Mouse (Mus musculus) ES-E14 (cell line): ENCODE data around the gene Zfp286. TPM values are rescaled to one million over a fixed set of nuclear protein-coding genes. Genes with fewer than 3 reads are reported as not detected.
A peak's percentile ranks its signal among the peaks of the same experiment; 100 is the strongest.

Experiments used
- DNase-seq: peaks from one replicate; pipeline ENCODE4 v3.0.0-alpha.2; 2013; ENCODE audit warnings: low read depth, low spot score
- H3K27ac ChIP-seq: 2 replicates; pipeline ENCODE4 v1.5.1; 2012; ENCODE audit warnings: low read depth, mild to moderate bottlenecking, low read length, moderate library complexity, mixed read lengths; ENCODE audit not compliant: poor library complexity, insufficient read depth, severe bottlenecking
- H3K36me3 ChIP-seq: 2 replicates; pipeline ENCODE4 v1.6.1; 2012; ENCODE audit warnings: mild to moderate bottlenecking, low read length, moderate library complexity, mixed read lengths; ENCODE audit not compliant: control insufficient read depth, poor library complexity, insufficient read depth, severe bottlenecking
- H3K4me1 ChIP-seq, 2 experiments: fragments of 150-350 bp in 1 of 2; sonication (generic) in 1 of 2; 2 replicates each; pipeline ENCODE4 v1.6.1; 2012; ENCODE audit warnings: low read length in 2 of 2, mild to moderate bottlenecking in 1 of 2, mixed read lengths in 1 of 2; ENCODE audit not compliant: control insufficient read depth in 2 of 2, insufficient read depth in 2 of 2, poor library complexity in 1 of 2
- H3K4me3 ChIP-seq, 2 experiments: fragments of 150-350 bp in 1 of 2; sonication (generic) in 1 of 2; 2 replicates each; pipeline ENCODE4 v1.5.1; 2012; ENCODE audit warnings: low read length in 2 of 2, low read depth in 1 of 2, mild to moderate bottlenecking in 1 of 2, mixed read lengths in 1 of 2; ENCODE audit not compliant: insufficient read depth in 1 of 2, poor library complexity in 1 of 2, severe bottlenecking in 1 of 2
- H3K9ac ChIP-seq: 2 replicates; pipeline ENCODE4 v1.6.1; 2012; ENCODE audit warnings: low read depth, mild to moderate bottlenecking, low read length, mixed read lengths; ENCODE audit not compliant: poor library complexity, insufficient read depth, severe bottlenecking
- H3K9me3 ChIP-seq: fragments of 150-350 bp; sonication (generic); 2 replicates; pipeline ENCODE4 v1.6.1; 2012; ENCODE audit warnings: low read depth, mild to moderate bottlenecking, low read length; ENCODE audit not compliant: control insufficient read depth, insufficient read depth
- CHD2 ChIP-seq: IDR thresholded peaks from 2 replicates; pipeline ENCODE4 v1.6.1; 2014; ENCODE audit warnings: mild to moderate bottlenecking, low read depth, low read length, inconsistent platforms
- HCFC1 ChIP-seq: IDR thresholded peaks from 2 replicates; pipeline ENCODE4 v1.6.1; 2012; ENCODE audit warnings: low read length, inconsistent platforms, borderline replicate concordance; ENCODE audit not compliant: insufficient read depth
- MAFK ChIP-seq: IDR thresholded peaks from 2 replicates; pipeline ENCODE4 v1.6.1; 2014; ENCODE audit warnings: mild to moderate bottlenecking, low read depth, low read length, inconsistent platforms; ENCODE audit not compliant: insufficient read depth
- ZC3H11A ChIP-seq: IDR thresholded peaks from 2 replicates; pipeline ENCODE4 v1.6.1; 2012; ENCODE audit warnings: low read depth, mild to moderate bottlenecking, inconsistent platforms, low read length, borderline replicate concordance
- ZNF384 ChIP-seq: IDR thresholded peaks from 2 replicates; pipeline ENCODE4 v1.6.1; 2012; ENCODE audit warnings: low read depth, low read length, inconsistent platforms
- in situ Hi-C, 2 experiments: fragments of 600-800 bp; cut with MboI; formaldehyde crosslinking; loops; one replicate each; pipeline ENCODE4 v1.15.1; 2025; ENCODE audit warnings: low sequenced_read_pairs in 2 of 2, inconsistent platforms in 1 of 2; ENCODE audit not compliant: unreplicated experiment in 2 of 2
- total RNA-seq: library from RNA; depleted of rRNA; stranded (reverse); fragments of 300-350 nt; gene quantifications from 2 replicates; pipeline ENCODE4 v1.2.3, GENCODE M21; 2012

Zfp286 gene
- total RNA-seq, 1 experiment, result 9.1 TPM

- in situ Hi-C loops, result no loop called here
- H3K36me3 ChIP-seq, result no peaks in the 10 kb centered on the region
- DNase-seq, result no peak
Observed at GRCm38 (mm10) chr11:62809201-62809600, 19.9 kb upstream of the Zfp286 start.

GRCm38 (mm10) chr11:62807965-62808364, 18.7 kb upstream of the Zfp286 start:
- DNase-seq, result no peak
- Histone ChIP-seq H3K9ac (no peak overlapping the region), H3K36me3 (no peaks in the 10 kb centered on the region), H3K27ac (no peak overlapping the region), H3K9me3 (no peaks in the 10 kb centered on the region), H3K4me3 (no peak overlapping the region), H3K4me1 (no peaks in the 10 kb centered on the region)
- no peak for TF ChIP-seq CHD2
- in situ Hi-C loops, result no loop called here

More at GRCm38 (mm10) chr11:62809201-62809600, 19.9 kb upstream of the Zfp286 start:
- Histone ChIP-seq H3K9me3 (no peaks in the 10 kb centered on the region), H3K9ac (no peak overlapping the region), H3K4me1 (no peaks in the 10 kb centered on the region), H3K27ac (no peak overlapping the region), H3K4me3 (no peak overlapping the region)
- no peak for TF ChIP-seq ZC3H11A

- no peak overlapping the region for H3K27ac ChIP-seq
- H3K4me1 ChIP-seq, result no peaks in the 10 kb centered on the region
- H3K9ac ChIP-seq, result 0 out of 2 replicates have a peak overlapping the region, but pooled peaks have one; percentile 16
- TF ChIP-seq CHD2, result no peak
- no peak for TF ChIP-seq MAFK
- no peak for TF ChIP-seq ZNF384
- DNase-seq, result no peak
- peak overlapping the region; percentile 27 to 35; a peak in 3 of 4 replicates for H3K4me3 ChIP-seq
- no peaks in the 10 kb centered on the region for H3K9me3 ChIP-seq
- in situ Hi-C loops, result no loop called here
- H3K36me3 ChIP-seq, result no peaks in the 10 kb centered on the region
Observed at GRCm38 (mm10) chr11:62804119-62804518, 14.9 kb upstream of the Zfp286 start.

GRCm38 (mm10) chr11:62789617-62789936, 315 bp upstream of the Zfp286 start:
- no peaks in the 10 kb centered on the region for H3K36me3 ChIP-seq
- no peak overlapping the region for H3K27ac ChIP-seq
- TF ChIP-seq ZC3H11A (no peak), ZNF384 (no peak), CHD2 (no peak), MAFK (no peak), HCFC1 (no peak)
- in situ Hi-C loops, result no loop called here
- H3K9me3 ChIP-seq, result no peaks in the 10 kb centered on the region
- H3K9ac ChIP-seq, result peak overlapping the region; percentile 13; the same call in 1 of the 2 replicates
- H3K4me1 ChIP-seq, result peaks cover 0 to 3% of the 10 kb centered on the region in 2 experiments; a peak in 2 of 4 replicates
- peak overlapping the region; percentile 7 to 12 for H3K4me3 ChIP-seq
- DNase-seq, result no peak

- H3K9ac ChIP-seq, result no peak overlapping the region
- H3K9me3 ChIP-seq, result no peaks in the 10 kb centered on the region
- in situ Hi-C loops, result no loop called here
- no peak overlapping the region for H3K27ac ChIP-seq
- TF ChIP-seq CHD2 (no peak), ZNF384 (no peak), HCFC1 (no peak), MAFK (no peak), ZC3H11A (no peak)
- no peaks in the 10 kb centered on the region for H3K4me1 ChIP-seq
- H3K4me3 ChIP-seq, result no peak overlapping the region
- no peak for DNase-seq
- H3K36me3 ChIP-seq, result no peaks in the 10 kb centered on the region
Observed at GRCm38 (mm10) chr11:62776510-62776909, 12.8 kb downstream of the Zfp286 start.
